Mouse (Mus musculus) heart, adult 2 months (tissue): ENCODE results near the gene Plxdc2.

Experiments used
- CTCF ChIP-seq: fragments of 200-600 bp; IDR thresholded peaks from 2 replicates; pipeline ENCODE4 v1.8.1; 2022; ENCODE audit warnings: antibody characterized with exemption, mild to moderate bottlenecking, moderate library complexity
- POLR2A ChIP-seq: fragments of 200-500 bp; IDR thresholded peaks from 2 replicates; pipeline ENCODE4 v1.6.1; 2011; ENCODE audit warnings: mild to moderate bottlenecking, low read depth, low read length, control low read depth; ENCODE audit not compliant: insufficient read depth

DNA sequence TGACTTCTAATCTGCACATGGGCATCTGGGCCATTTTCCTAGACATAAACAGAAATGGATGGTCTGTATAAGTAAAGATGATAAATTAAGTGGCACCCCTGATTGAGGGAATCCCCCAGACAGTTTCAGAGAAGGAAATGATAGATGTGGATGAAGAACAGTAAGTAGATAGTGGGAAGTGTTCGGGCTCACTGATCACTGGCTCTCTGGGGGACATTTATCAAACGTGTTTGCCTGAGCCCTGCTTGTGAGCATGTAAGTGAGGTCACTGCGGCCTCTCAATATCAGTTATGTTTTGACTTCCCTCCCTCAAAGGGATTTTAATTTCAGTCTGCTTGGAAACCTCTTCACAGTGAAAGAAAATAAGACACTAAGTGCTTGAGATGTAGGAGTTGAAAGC, 387.5 kb downstream of the Plxdc2 start:
- TF ChIP-seq CTCF, result no peak
- no peak for TF ChIP-seq POLR2A
